Mouse (Mus musculus): ENCODE results near the gene Tnf. TPM values are rescaled to one million over a fixed set of nuclear protein-coding genes. Genes with fewer than 3 reads are reported as not detected.

Gene Tnf
- polyA plus RNA-seq, 1 experiment from 2014 or later = 0.95 TPM

DNA sequence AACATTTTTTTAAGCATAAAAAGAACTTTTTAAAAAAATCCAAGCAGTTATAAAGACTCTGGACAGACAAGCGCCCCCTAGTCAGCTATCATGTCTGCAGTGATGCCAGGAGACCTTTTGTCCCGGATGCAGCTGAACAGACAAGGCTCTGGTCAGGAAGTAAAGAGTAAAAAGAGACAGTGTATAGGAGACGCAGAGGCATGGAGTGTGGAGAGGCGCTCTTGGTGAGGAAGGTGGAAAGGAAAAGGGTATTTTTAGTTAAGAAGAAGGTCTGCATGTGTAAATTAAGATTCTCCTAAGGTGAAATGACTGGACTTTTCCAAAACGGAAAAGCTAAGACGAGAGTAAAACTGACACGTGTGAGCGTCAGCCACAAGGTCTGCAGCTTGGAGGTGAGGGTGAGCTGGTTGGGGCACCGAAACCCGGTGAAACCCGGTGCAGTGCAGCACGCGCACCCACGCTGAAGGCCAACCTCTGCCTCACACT lies 24.8 kb upstream of the Tnf start:
- TF ChIP-seq EP300 (IDR thresholded peaks at IDR 0.05) = no peak
- peak; percentile 13; the same call in 1 of the 2 replicates for TF ChIP-seq CTCF (IDR thresholded peaks at IDR 0.05)
- H3K9ac ChIP-seq (replicated peaks; ENCODE audit: low read depth) = no peak overlapping the region
- H3K9me3 ChIP-seq (ENCODE audit: low read length) = no peaks in the 10 kb centered on the region
- DNase-seq (ENCODE audit: low spot score) (no peak), ATAC-seq (no peak)
- H3K4me3 ChIP-seq (ENCODE audit: low read depth, low read length) = no peak overlapping the region
- no peak overlapping the region for H3K4me2 ChIP-seq (replicated peaks; ENCODE audit: low read depth, low read length)
- H3K4me1 ChIP-seq (ENCODE audit: insufficient read depth, low read depth, low read length) = no peaks in the 10 kb centered on the region
- peaks cover 6% of the 10 kb centered on the region; the same call in 1 of the 2 replicates for H3K36me3 ChIP-seq (ENCODE audit: insufficient read depth, low read length)
- 62% methylated on average over 14 of the region's 14 CpGs for WGBS
- no peak overlapping the region for H3K27ac ChIP-seq (ENCODE audit: low read length)
- no peaks in the 10 kb centered on the region for H3K27me3 ChIP-seq (replicated peaks; ENCODE audit: insufficient read depth, low read length)

DNA sequence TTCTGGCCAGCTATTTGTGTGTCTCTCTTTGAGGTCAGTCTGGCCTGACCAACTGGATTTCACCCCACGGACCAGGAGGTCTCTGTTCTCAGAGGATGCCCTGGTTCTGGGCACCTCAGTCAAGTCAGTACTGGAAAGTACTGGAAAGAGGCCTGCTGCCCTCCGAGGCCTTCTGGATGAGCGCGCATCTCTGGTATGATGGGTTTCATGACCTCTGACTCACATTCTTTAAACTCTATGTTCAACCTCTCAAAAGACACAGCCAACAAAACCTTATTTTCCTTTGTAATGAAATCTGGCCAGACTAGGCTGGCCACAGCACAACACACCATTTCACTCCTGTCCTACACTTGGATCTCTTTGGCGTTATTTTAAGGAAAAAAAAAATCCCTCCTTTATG lies 23.6 kb upstream of the Tnf start:
- no peaks in the 10 kb centered on the region for H3K9me3 ChIP-seq (ENCODE audit: low read length)
- 0 out of 2 replicates have a peak, but pooled peaks cover 7% of the 10 kb centered on the region for H3K36me3 ChIP-seq (ENCODE audit: insufficient read depth, low read length)
- WGBS = 90% methylated on average over 5 of the region's 5 CpGs
- DNase-seq (ENCODE audit: low spot score) (no peak), ATAC-seq (no peak)
- H3K27ac ChIP-seq (ENCODE audit: low read length) = no peak overlapping the region
- no peak overlapping the region for H3K9ac ChIP-seq (replicated peaks; ENCODE audit: low read depth)
- TF ChIP-seq EP300 (IDR thresholded peaks at IDR 0.05) (no peak), CTCF (IDR thresholded peaks at IDR 0.05) (no peak)
- no peaks in the 10 kb centered on the region for H3K27me3 ChIP-seq (replicated peaks; ENCODE audit: insufficient read depth, low read length)
- H3K4me2 ChIP-seq (replicated peaks; ENCODE audit: low read depth, low read length) = no peak overlapping the region
- H3K4me3 ChIP-seq (ENCODE audit: low read depth, low read length) = no peak overlapping the region
- peaks cover under 1% of the 10 kb centered on the region for H3K4me1 ChIP-seq (ENCODE audit: insufficient read depth, low read depth, low read length)

DNA sequence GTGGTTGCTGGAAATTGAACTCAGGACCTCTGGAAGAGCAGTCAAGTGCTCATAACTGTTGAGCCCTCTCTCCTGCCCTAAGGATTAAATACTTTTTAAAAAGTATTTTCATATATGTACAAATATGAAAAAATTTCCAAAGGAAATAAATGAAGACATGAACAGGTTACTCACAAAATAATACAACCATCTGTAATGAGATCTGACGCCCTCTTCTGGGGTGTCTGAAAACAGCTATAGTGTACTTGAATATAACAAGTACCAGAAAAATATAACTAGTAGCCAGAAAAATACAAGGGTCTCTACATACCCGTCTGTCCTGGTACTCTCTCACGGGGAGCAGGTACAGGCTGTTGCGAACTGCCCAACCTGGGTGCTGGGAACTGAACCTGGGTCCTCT lies 22.8 kb upstream of the Tnf start:
- Histone ChIP-seq H3K27ac (ENCODE audit: low read length) (no peak overlapping the region), H3K9me3 (ENCODE audit: low read length) (no peaks in the 10 kb centered on the region), H3K4me1 (ENCODE audit: insufficient read depth, low read depth, low read length) (peaks cover 6% of the 10 kb centered on the region), H3K4me2 (replicated peaks; ENCODE audit: low read depth, low read length) (no peak overlapping the region), H3K9ac (replicated peaks; ENCODE audit: low read depth) (no peak overlapping the region), H3K4me3 (ENCODE audit: low read depth, low read length) (no peak overlapping the region), H3K27me3 (replicated peaks; ENCODE audit: insufficient read depth, low read length) (no peaks in the 10 kb centered on the region), H3K36me3 (ENCODE audit: insufficient read depth, low read length) (0 out of 2 replicates have a peak, but pooled peaks cover 11% of the 10 kb centered on the region)
- WGBS = 96% methylated on average over 4 of the region's 4 CpGs
- ATAC-seq (no peak), DNase-seq (ENCODE audit: low spot score) (no peak)
- TF ChIP-seq EP300 (IDR thresholded peaks at IDR 0.05) = no peak
- TF ChIP-seq CTCF (IDR thresholded peaks at IDR 0.05) = no peak

DNA sequence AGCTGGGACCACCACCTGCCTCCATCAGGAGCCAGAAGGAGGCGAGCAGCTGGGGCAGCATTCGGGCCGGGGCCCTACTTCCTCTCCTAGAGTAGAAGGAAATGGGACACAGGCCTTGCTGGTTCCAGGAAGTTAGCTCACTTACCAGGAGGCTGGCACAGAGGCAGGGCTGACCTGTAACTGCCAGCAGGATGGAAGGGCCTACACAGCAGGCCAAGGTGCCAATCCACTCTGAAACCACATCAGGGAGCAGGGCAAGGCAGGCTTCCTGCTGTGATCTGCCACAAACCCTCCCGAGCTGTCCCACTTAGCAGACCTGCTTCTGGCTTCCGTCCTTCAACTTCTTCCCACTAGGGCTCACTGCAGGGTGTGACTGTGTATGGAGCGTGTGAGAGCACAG lies 20.5 kb upstream of the Tnf start:
- Histone ChIP-seq H3K9me3 (ENCODE audit: low read length) (no peaks in the 10 kb centered on the region), H3K27me3 (replicated peaks; ENCODE audit: insufficient read depth, low read length) (no peaks in the 10 kb centered on the region), H3K36me3 (ENCODE audit: insufficient read depth, low read length) (0 out of 2 replicates have a peak, but pooled peaks cover 11% of the 10 kb centered on the region), H3K4me1 (ENCODE audit: insufficient read depth, low read depth, low read length) (peaks cover 10% of the 10 kb centered on the region), H3K27ac (ENCODE audit: low read length) (0 out of 2 replicates have a peak overlapping the region, but pooled peaks have one; percentile 26), H3K9ac (replicated peaks; ENCODE audit: low read depth) (no peak overlapping the region), H3K4me2 (replicated peaks; ENCODE audit: low read depth, low read length) (no peak overlapping the region), H3K4me3 (ENCODE audit: low read depth, low read length) (no peak overlapping the region)
- ATAC-seq (peak; percentile 27), DNase-seq (ENCODE audit: low spot score) (peak; percentile 51)
- WGBS = 60% methylated on average over 6 of the region's 6 CpGs
- TF ChIP-seq EP300 (IDR thresholded peaks at IDR 0.05) (no peak), CTCF (IDR thresholded peaks at IDR 0.05) (no peak)

DNA sequence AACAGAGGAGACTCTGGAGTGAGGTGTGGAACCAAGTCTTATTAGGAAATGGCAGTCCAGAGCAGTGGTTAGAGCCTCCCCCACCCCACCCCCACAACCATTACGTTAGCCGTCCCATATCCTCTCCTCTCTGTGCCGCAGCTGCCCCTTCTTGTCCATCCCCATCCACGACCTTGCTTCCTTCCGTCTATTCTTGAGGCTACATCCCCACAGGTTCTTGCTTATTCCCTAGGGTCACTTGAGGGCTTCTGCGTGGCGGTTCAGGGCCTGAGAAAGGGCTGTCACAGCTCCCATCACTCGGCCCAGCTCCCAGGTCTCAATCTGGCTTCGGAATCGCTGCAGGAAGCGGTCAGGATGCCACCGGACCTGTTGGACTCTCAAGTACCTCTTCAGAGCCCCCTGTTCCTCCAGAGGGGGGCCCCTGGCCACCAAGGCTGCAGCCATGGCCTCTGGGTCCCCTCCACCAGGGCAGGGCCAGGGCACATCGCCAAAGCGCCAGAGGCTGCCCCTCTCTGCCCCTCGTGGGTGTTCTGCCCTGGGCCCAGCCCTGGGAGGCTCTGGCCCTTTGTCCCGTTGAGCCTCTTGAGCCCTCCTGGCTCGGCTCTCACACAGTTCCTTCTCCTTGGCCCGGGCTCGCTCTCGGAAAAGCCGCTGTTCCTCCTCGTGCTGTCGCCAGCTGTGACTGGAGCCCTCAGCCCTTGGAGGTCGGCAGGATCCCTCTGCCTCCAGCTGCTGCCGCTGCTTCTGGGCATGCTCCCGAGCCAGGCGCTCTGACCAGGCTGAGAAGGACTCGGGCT lies 18.5 kb upstream of the Tnf start, which contains the start of gene Gm16181:
Gene Gm16181 (plus strand): TSS at position 679 of the 797 bp plus-strand sequence.
- no peaks in the 10 kb centered on the region for H3K9me3 ChIP-seq (ENCODE audit: low read length)
- H3K4me1 ChIP-seq (ENCODE audit: insufficient read depth, low read depth, low read length) = peaks cover 10% of the 10 kb centered on the region
- TF ChIP-seq EP300 (IDR thresholded peaks at IDR 0.05) = no peak
- no peak for TF ChIP-seq CTCF (IDR thresholded peaks at IDR 0.05)
- DNase-seq (ENCODE audit: low spot score) (peak; percentile 60), ATAC-seq (peak; percentile 58)
- no peaks in the 10 kb centered on the region for H3K27me3 ChIP-seq (replicated peaks; ENCODE audit: insufficient read depth, low read length)
- peak within 1 kb of the TSS; percentile 71 for H3K27ac ChIP-seq (ENCODE audit: low read length)
- 0 out of 2 replicates have a peak within 1 kb of the TSS, but pooled peaks have one; percentile 3 for H3K4me2 ChIP-seq (replicated peaks; ENCODE audit: low read depth, low read length)
- no peak within 1 kb of the TSS for H3K4me3 ChIP-seq (ENCODE audit: low read depth, low read length)
- H3K9ac ChIP-seq (replicated peaks; ENCODE audit: low read depth) = no peak within 1 kb of the TSS
- 0 out of 2 replicates have a peak, but pooled peaks cover 10% of the 10 kb centered on the region for H3K36me3 ChIP-seq (ENCODE audit: insufficient read depth, low read length)
- WGBS = 53% methylated on average over 28 of the region's 28 CpGs

DNA sequence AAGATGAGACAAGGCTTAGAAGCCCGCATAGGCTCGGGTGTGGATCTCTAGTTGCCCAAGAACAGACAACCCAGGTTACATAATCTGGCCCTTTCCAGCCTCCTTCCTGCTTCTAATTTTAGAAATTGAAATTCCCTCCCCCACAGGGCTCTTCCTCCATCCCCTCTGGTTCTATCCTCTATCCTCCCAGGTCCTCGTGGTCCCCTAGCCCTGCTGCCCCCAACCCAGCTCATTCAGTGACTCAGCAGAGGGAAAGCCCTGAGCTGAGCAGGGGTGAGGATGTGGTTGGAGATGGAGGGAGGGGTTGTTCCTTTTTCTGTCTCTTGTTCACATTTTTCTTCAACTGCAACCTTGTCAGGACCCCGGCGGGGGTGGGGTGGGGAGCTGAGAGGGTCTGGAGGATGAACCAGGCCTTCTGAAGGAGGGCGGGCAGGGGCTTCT lies 17.8 kb upstream of the Tnf start:
- H3K36me3 ChIP-seq (ENCODE audit: insufficient read depth, low read length) = 0 out of 2 replicates have a peak, but pooled peaks cover 5% of the 10 kb centered on the region
- H3K4me3 ChIP-seq (ENCODE audit: low read depth, low read length) = no peak overlapping the region
- H3K9me3 ChIP-seq (ENCODE audit: low read length) = no peaks in the 10 kb centered on the region
- no peak overlapping the region for H3K27ac ChIP-seq (ENCODE audit: low read length)
- ATAC-seq = no peak
- DNase-seq (ENCODE audit: low spot score) = peak; percentile 33
- H3K9ac ChIP-seq (replicated peaks; ENCODE audit: low read depth) = no peak overlapping the region
- no peaks in the 10 kb centered on the region for H3K27me3 ChIP-seq (replicated peaks; ENCODE audit: insufficient read depth, low read length)
- H3K4me1 ChIP-seq (ENCODE audit: insufficient read depth, low read depth, low read length) = peaks cover 10% of the 10 kb centered on the region
- H3K4me2 ChIP-seq (replicated peaks; ENCODE audit: low read depth, low read length) = 0 out of 2 replicates have a peak overlapping the region, but pooled peaks have one; percentile 3
- TF ChIP-seq CTCF (IDR thresholded peaks at IDR 0.05) = no peak
- TF ChIP-seq EP300 (IDR thresholded peaks at IDR 0.05) = no peak
- WGBS = 54% methylated on average over 6 of the region's 6 CpGs

Measured in lung, postnatal 0 days (tissue).